Mouse (Mus musculus): ENCODE results near the gene Rnasek. TPM values are rescaled to one million over a fixed set of nuclear protein-coding genes. Genes with fewer than 3 reads are reported as not detected.

The Rnasek gene
- 10 to 100 TPM in 16 of 26 experiments, 1 to 10 TPM in 9, not detected in 1; 2.2 to 48.8 (median 14.2) TPM for total RNA-seq (2018; cell fraction: chromatin; rRNA removed)
- total RNA-seq (2018; cell fraction: cytosol; rRNA removed) = 100 to 1,000 TPM; 330 to 560 (median 424) TPM
- 100 to 1,000 TPM in 13 of 26 experiments, 10 to 100 TPM in 13; 35.3 to 159 (median 98.4) TPM for total RNA-seq (2018; cell fraction: nucleus; rRNA removed)
- 534 to 573 TPM (median 562 TPM) in 3 replicates for polyA plus RNA-seq (2018)

DNA sequence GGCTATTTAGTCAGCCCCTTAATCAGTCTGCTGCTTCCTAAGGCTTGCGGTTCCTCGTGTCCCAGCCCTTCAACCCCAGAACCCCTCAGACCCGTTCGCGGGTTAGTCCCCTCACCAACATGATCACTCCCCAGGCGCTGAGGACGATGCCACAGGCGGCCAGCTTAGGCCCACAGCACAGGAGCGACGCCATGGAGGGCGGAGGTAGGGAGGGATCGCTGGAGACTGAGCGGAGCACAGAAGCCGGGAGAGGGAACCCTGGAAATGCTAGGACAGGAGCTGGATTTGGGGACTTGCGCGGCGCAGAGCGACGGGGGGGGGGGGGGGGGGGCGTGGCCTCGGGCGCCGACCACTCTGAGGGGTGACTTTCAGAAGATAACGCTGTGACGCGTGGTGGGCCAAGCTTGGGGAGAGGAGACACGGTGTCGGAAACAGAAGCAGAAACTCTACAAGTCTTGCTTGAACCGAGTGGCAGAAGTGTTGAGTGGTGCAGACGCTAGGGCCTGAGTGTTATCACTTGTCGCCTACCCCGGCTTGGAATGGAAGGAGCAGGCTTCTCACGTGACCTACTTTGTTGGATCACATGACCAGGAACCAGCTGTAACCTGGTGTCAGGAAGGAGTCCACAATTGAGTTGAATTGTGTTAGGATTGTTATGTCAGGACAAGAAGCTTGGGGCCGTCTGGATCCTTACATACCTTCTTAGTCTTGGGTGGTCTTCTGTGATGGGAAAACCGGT lies at the start of gene Rnasek, which contains the start of gene Gm21988:
TSS of gene Rnasek (minus strand) at position 302 of the 739 bp plus-strand sequence.
TSS of gene Gm21988 (minus strand) at position 290 of the 739 bp plus-strand sequence.
- Histone ChIP-seq H3K4me3 (ENCODE audit: inconsistent target) (peak within 1 kb of the TSS; percentile 100), H3K79me2 (ENCODE audit: inconsistent target) (peaks cover 25% of the 10 kb centered on the region), H3K27ac (peak within 1 kb of the TSS; percentile 90), H3K36me3 (ENCODE audit: inconsistent target) (peaks cover 12% of the 10 kb centered on the region; the same call in 1 of the 2 replicates)
- 2% methylated on average over 29 of the region's 35 CpGs for WGBS (ENCODE audit: missing documents)

DNA sequence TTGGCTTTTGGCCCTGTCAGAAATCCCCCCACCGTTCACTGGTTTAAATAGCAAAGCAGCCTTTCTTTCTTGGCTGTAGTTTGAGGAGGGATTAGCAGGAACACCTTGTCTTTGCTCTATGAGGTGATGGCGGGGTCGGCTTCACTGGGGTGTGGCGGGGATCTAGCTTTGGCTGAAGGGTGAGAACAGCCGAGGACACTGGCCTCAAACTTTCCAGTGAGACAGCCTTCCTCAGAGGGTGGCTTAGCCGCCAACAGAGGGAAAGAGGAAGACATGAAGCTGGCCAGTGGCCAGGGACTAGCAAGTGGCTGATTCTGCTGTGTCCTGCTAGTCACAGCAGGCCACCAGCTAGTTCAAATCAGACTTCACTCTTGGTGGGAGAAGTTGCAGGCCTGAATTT lies 49.6 kb upstream of the Rnasek start:
- no peak overlapping the region for H3K27ac ChIP-seq
- H3K36me3 ChIP-seq (ENCODE audit: inconsistent target) = no peaks in the 10 kb centered on the region
- H3K4me3 ChIP-seq (ENCODE audit: inconsistent target) = no peak overlapping the region
- H3K79me2 ChIP-seq (ENCODE audit: inconsistent target) = no peaks in the 10 kb centered on the region
- 29% methylated on average over 6 of the region's 6 CpGs for WGBS (ENCODE audit: missing documents)

DNA sequence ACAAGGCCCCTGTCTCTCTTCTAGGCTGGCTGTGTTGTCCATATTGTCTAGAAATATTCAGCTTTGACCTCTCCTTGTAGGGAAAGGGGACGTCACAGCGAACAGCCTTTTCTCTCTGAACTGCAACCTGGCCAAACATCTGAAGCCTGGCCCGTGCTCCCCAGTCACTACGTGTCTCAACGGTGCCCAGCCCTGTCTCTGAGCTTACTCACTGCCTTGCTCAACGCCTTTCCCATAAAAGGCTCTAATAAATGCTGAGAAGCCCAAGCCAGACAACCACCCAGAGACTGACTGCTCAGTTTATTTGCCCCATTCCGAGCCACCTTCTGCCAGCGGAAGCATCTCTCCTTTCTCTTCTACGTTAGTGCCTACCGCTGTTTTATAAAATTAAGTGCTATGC lies 48.5 kb upstream of the Rnasek start:
- Histone ChIP-seq H3K27ac (no peak overlapping the region), H3K36me3 (ENCODE audit: inconsistent target) (no peaks in the 10 kb centered on the region), H3K4me3 (ENCODE audit: inconsistent target) (no peak overlapping the region), H3K79me2 (ENCODE audit: inconsistent target) (no peaks in the 10 kb centered on the region)
- 81% methylated on average over 9 of the region's 10 CpGs for WGBS (ENCODE audit: missing documents)

DNA sequence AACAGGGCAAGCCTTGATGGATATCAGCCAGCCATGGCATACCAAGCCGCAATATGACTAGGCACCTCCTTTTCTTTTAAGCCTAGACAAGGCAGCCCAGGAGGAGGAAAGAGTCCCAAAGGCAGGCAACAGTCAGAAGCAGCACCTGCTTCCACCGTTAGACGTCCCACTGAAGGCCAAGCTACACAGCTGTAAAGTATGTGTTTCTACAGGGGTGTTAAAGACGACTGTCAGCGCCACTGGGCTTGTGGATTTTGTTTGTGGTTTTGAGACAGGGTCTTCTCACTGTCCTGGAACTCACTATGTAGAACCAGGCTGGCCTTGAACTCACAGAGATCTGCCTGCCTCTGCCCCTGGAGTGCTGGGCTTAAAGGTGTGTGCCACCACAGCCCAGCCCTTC lies 46.0 kb upstream of the Rnasek start:
- Histone ChIP-seq H3K27ac (no peak overlapping the region), H3K79me2 (ENCODE audit: inconsistent target) (no peaks in the 10 kb centered on the region), H3K4me3 (ENCODE audit: inconsistent target) (no peak overlapping the region), H3K36me3 (ENCODE audit: inconsistent target) (no peaks in the 10 kb centered on the region)
- WGBS (ENCODE audit: missing documents) = 74% methylated on average over 5 of the region's 5 CpGs

DNA sequence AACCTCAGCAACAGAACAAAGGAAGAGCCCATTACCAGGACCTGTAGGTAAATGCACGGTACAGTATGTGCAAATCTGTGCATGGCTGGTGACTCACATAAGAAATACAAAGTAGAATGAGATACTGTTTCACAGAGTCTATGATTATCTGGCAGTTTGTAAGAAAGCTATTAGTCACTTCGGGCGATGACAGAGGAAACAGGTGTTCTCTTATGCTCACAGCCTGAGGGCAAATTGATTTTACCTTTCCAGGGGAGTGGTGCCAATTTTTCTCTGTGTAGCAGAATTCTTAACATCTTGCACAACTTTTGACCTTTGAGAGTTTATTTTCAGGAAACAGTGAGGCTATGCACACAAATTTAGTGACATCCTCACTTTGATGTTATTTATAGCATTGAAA lies 45.1 kb upstream of the Rnasek start:
- H3K4me3 ChIP-seq (ENCODE audit: inconsistent target) = no peak overlapping the region
- H3K36me3 ChIP-seq (ENCODE audit: inconsistent target) = no peaks in the 10 kb centered on the region
- H3K27ac ChIP-seq = no peak overlapping the region
- H3K79me2 ChIP-seq (ENCODE audit: inconsistent target) = no peaks in the 10 kb centered on the region
- 21% methylated on average over 3 of the region's 3 CpGs for WGBS (ENCODE audit: missing documents)

DNA sequence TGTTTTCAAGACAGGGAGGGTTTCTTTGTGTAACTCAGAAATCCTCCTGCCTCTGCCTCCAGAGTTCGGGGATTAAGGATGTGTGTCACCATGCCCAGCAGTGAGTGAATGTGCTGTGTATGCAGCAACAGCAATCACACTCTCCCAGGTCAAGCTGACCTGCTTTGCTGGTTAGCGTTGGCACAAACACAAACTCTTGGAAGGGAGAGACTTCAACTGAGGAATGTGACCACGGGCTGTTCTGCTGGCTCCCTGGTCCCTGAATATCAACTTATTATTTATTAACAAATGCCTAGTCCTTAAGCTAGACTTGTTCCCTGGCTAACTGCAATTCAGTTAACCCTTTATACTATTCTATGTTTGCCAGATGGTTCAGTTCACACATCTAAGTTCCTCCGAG lies 44.0 kb upstream of the Rnasek start:
- no peaks in the 10 kb centered on the region for H3K79me2 ChIP-seq (ENCODE audit: inconsistent target)
- H3K4me3 ChIP-seq (ENCODE audit: inconsistent target) = no peak overlapping the region
- no peaks in the 10 kb centered on the region for H3K36me3 ChIP-seq (ENCODE audit: inconsistent target)
- 87% methylated on average over 4 of the region's 4 CpGs for WGBS (ENCODE audit: missing documents)
- no peak overlapping the region for H3K27ac ChIP-seq

DNA sequence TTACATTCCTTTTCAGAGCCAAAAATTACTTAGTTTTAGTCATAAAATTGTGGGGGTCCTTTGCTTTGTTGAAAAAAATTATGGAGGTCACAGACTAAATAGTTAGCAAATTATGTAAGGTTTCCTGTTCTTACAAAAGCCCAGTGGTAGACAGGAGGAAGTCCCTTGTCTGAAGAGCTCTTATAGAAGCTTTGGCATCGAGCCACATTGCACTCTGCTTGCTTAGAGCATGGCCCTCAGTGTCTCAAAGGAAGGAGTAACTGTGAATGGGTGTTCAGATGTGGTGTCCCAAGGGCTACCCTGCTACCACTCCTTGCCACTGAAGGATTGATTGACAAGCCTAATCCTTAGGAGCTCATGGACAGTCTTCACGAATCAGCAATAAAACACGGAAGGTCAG lies 40.8 kb upstream of the Rnasek start:
- WGBS (ENCODE audit: missing documents) = 20% methylated on average over 3 of the region's 3 CpGs
- Histone ChIP-seq H3K79me2 (ENCODE audit: inconsistent target) (no peaks in the 10 kb centered on the region), H3K4me3 (ENCODE audit: inconsistent target) (no peak overlapping the region), H3K27ac (no peak overlapping the region), H3K36me3 (ENCODE audit: inconsistent target) (no peaks in the 10 kb centered on the region)

DNA sequence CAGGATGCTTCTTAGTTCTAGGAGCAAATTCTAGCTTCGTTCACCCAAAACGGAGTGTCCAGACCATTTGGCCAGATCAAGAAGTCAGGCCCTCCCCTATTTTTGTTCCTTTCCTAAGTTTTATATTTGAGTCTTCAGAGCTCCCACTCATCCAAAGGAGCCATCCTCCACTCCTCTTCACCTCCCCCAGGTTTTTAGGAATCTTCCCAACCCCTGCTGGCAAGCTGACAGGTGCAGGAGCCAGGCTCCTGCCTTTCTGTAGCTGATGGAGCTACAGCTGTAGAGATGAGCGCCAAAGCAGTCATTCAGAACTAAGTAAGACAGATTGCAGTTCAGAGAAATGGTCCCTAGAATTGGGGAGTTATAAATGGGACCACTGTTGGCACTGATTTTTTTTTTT lies 39.3 kb upstream of the Rnasek start:
- H3K36me3 ChIP-seq (ENCODE audit: inconsistent target) = no peaks in the 10 kb centered on the region
- 98% methylated on average over 3 of the region's 3 CpGs for WGBS (ENCODE audit: missing documents)
- H3K79me2 ChIP-seq (ENCODE audit: inconsistent target) = no peaks in the 10 kb centered on the region
- H3K4me3 ChIP-seq (ENCODE audit: inconsistent target) = no peak overlapping the region
- H3K27ac ChIP-seq = no peak overlapping the region

DNA sequence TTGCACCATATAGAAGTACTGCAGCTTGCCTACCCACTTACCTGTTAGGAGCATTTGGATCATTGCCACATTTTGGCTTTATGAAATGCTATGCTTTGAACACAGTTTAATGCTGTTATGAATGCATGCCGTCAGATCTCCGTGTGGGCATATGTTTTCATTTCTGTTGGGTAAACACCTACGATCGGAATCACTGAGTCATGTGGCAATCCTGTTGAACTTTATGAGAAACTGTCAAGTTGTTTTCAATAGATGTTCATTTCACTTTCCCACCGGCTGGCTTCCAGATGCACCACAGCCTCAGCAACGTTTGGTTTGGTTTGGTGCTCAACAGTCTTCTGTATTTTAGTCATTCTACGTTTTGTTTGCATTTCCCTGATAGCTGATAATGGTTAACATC lies 32.0 kb upstream of the Rnasek start:
- WGBS (ENCODE audit: missing documents) = 92% methylated on average over 7 of the region's 7 CpGs
- no peak overlapping the region for H3K4me3 ChIP-seq (ENCODE audit: inconsistent target)
- H3K36me3 ChIP-seq (ENCODE audit: inconsistent target) = no peaks in the 10 kb centered on the region
- H3K27ac ChIP-seq = no peak overlapping the region
- no peaks in the 10 kb centered on the region for H3K79me2 ChIP-seq (ENCODE audit: inconsistent target)

DNA sequence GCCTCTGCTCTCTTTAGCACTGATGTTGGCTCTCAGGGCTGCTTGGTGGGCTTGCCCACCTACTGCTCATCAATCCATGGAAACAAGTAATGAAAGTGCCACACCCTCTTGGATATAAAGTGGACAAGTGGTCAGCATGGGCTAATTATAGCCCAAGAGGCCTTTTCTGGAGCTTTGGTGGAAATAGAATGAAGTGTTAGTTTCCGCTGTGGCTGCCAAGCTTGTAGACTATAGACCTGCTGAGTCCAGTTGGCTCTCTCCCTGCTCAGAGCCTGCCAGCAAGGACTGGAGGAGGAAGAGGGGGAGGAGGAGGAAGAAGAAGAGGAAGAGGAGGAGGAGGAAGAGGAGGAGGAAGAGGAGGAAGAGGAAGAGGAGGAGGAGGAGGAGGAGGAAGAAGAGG lies 26.8 kb upstream of the Rnasek start:
- H3K27ac ChIP-seq = no peak overlapping the region
- no peak overlapping the region for H3K4me3 ChIP-seq (ENCODE audit: inconsistent target)
- H3K36me3 ChIP-seq (ENCODE audit: inconsistent target) = no peaks in the 10 kb centered on the region
- WGBS (ENCODE audit: missing documents) = 100% methylated on average over 1 of the region's 1 CpGs
- no peaks in the 10 kb centered on the region for H3K79me2 ChIP-seq (ENCODE audit: inconsistent target)

DNA sequence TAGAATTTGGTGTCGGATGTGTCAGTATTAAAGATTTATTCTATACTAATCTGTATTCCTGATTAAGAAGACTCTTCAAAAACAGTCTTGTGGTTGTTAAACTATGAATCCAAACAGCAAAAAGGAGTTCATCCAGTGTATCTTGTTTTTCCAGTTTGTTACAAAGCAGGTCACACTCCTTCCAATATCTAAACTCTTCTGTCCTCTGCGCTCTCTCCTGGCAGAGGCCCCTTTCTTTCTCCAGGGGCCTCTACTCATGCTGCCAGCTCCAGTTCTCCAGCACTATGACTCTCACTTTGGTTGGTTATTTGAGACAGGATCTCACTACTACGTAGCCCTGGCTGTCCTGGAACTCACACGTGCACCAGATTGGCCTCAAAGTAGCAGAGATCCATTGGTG lies 26.2 kb upstream of the Rnasek start:
- Histone ChIP-seq H3K4me3 (ENCODE audit: inconsistent target) (no peak overlapping the region), H3K36me3 (ENCODE audit: inconsistent target) (no peaks in the 10 kb centered on the region), H3K27ac (no peak overlapping the region), H3K79me2 (ENCODE audit: inconsistent target) (no peaks in the 10 kb centered on the region)
- 91% methylated on average over 4 of the region's 4 CpGs for WGBS (ENCODE audit: missing documents)

DNA sequence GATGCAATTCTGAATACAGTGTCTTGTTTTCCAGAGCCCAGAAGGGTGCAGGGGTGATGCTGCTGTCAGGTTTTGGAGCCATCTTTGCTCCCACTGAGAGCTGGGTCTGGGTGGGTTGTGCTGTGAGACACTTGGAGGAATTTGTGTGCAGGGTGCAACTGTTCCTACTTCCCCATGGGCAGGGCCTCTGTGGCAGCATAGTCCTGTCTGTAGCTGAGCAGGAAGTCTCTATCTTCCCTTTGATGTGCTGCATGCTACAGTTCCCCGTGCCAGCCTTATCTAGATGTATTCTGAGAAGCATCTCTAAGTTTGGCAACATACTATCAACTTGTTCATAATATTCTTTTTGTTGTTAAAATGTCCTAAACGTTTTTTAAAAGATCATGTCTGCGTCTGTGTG lies 25.6 kb upstream of the Rnasek start:
- H3K36me3 ChIP-seq (ENCODE audit: inconsistent target) = no peaks in the 10 kb centered on the region
- H3K27ac ChIP-seq = no peak overlapping the region
- 42% methylated on average over 3 of the region's 3 CpGs for WGBS (ENCODE audit: missing documents)
- H3K4me3 ChIP-seq (ENCODE audit: inconsistent target) = no peak overlapping the region
- H3K79me2 ChIP-seq (ENCODE audit: inconsistent target) = no peaks in the 10 kb centered on the region

DNA sequence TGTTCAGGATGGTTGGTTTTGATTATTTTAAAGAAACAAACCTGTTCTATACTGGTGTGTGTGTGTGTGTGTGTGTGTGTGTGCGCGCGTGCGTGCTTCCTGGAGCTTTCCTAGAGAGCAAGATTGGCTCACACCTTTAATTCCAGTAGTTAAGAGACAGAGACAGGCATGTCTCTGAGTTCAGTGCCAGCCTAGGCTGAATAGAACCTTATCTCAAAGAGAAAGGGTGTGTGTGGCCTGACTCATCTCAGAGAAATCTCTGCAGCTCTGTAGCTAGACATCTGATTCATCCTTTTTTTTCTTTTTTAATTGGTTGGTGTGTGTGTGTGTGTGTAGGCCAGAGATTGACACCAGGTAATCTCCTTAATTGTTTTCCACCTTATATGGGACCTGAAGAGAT lies 19.4 kb upstream of the Rnasek start:
- H3K27ac ChIP-seq = no peak overlapping the region
- no peaks in the 10 kb centered on the region for H3K79me2 ChIP-seq (ENCODE audit: inconsistent target)
- no peaks in the 10 kb centered on the region for H3K36me3 ChIP-seq (ENCODE audit: inconsistent target)
- no peak overlapping the region for H3K4me3 ChIP-seq (ENCODE audit: inconsistent target)
- WGBS (ENCODE audit: missing documents) = 95% methylated on average over 4 of the region's 4 CpGs

DNA sequence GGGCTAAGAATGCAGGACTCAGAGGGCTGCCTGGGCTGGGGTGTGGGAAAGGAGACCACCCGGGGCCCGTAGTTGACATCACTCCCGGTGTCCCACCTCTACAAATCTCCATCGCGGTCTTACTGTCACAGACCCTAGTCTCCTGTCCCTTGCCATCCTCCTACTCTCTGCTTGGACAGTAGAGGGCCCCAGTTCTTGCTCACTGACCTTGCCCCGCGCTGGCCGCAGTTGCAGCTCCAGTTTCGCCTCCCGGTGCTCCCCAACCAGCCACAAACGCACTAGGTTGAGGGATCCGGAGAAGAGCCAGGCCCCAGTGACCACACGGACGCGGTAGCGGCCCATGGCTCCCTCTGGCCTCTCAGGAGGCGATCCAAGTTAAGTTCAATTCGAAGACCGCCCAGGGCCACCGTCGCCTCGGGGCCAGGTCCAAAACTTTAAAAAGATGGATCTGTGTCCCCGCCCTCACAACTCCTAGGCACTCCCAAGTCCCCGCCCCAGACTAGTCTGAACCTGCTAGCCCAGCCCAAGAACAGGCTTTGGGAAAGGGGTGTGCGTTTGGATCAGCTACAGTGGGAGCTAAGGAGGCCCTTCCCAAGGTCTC lies 15.4 kb upstream of the Rnasek start, which contains the start of gene Alox12:
TSS of gene Alox12 (minus strand) at position 423 of the 601 bp plus-strand sequence.
- Histone ChIP-seq H3K4me3 (ENCODE audit: inconsistent target) (no peak within 1 kb of the TSS), H3K79me2 (ENCODE audit: inconsistent target) (no peaks in the 10 kb centered on the region), H3K36me3 (ENCODE audit: inconsistent target) (no peaks in the 10 kb centered on the region), H3K27ac (no peak within 1 kb of the TSS)
- WGBS (ENCODE audit: missing documents) = 21% methylated on average over 25 of the region's 25 CpGs

DNA sequence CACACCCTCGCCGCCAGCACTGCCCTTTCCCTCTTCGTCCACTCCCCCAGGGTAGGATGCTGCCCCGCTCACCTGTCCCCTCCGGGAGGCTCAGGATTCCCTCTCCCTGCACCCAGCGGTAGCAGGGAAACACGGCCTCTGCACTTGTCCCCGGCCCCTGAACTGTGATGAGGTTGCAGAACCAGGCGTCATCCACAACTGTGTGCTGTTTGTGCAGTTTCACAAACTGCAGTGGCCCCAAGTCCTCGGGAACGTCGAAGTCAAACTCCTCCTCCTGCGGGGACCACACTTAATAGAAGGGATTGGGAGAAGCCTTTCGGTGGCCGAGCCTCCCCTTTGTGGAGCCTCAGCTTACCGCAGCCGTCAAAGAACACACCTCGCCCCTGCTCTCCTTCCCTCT lies 14.7 kb upstream of the Rnasek start:
- WGBS (ENCODE audit: missing documents) = 2% methylated on average over 16 of the region's 18 CpGs

More for the DNA sequence above, 14.7 kb upstream of the Rnasek start:
- H3K36me3 ChIP-seq (ENCODE audit: inconsistent target) = no peaks in the 10 kb centered on the region
- H3K79me2 ChIP-seq (ENCODE audit: inconsistent target) = no peaks in the 10 kb centered on the region
- H3K27ac ChIP-seq = no peak overlapping the region
- H3K4me3 ChIP-seq (ENCODE audit: inconsistent target) = no peak overlapping the region
